Mouse (Mus musculus) lung, postnatal 0 days (tissue): ENCODE results near the gene Kcnk10. TPM values are rescaled to one million over a fixed set of nuclear protein-coding genes. Genes with fewer than 3 reads are reported as not detected.

Experiments
- ATAC-seq: fragments of 200-750 bp; cut with Nextera tagmentation; 2 replicates; pipeline ENCODE4 v1.8.0; 2017; ENCODE audit warnings: moderate library complexity
- DNase-seq: peaks from one replicate; pipeline ENCODE4 v3.0.0-alpha.2; 2016; ENCODE audit warnings: low spot score
- H3K27ac ChIP-seq: fragments of 300-500 bp; sonication (generic); 2 replicates; pipeline ENCODE4 v1.5.1; 2014; ENCODE audit warnings: antibody characterized with exemption, mild to moderate bottlenecking, low read length, mixed read lengths
- H3K27me3 ChIP-seq: fragments of 300-500 bp; sonication (generic); replicated peaks from 2 replicates; pipeline ENCODE4 v1.6.1; 2014; ENCODE audit warnings: low read length, mixed read lengths; ENCODE audit not compliant: insufficient read depth
- H3K36me3 ChIP-seq: fragments of 300-500 bp; sonication (generic); 2 replicates; pipeline ENCODE4 v1.6.1; 2014; ENCODE audit warnings: low read length, mixed read lengths; ENCODE audit not compliant: insufficient read depth
- H3K4me1 ChIP-seq: fragments of 300-500 bp; sonication (generic); 2 replicates; pipeline ENCODE4 v1.6.1; 2014; ENCODE audit warnings: antibody characterized with exemption, low read depth, low read length, mixed read lengths; ENCODE audit not compliant: insufficient read depth
- H3K4me2 ChIP-seq: fragments of 300-500 bp; sonication (generic); replicated peaks from 2 replicates; pipeline ENCODE4 v1.6.1; 2014; ENCODE audit warnings: low read depth, mild to moderate bottlenecking, low read length, moderate library complexity, mixed read lengths
- H3K4me3 ChIP-seq: fragments of 300-500 bp; sonication (generic); 2 replicates; pipeline ENCODE4 v1.5.1; 2014; ENCODE audit warnings: low read depth, low read length
- H3K9ac ChIP-seq: fragments of 300-500 bp; sonication (generic); replicated peaks from 2 replicates; pipeline ENCODE4 v1.6.1; 2014; ENCODE audit warnings: low read depth, mild to moderate bottlenecking
- H3K9me3 ChIP-seq: fragments of 300-500 bp; sonication (generic); 2 replicates; pipeline ENCODE4 v1.6.1; 2016; ENCODE audit warnings: low read length, mixed read lengths
- CTCF ChIP-seq: IDR thresholded peaks from 2 replicates; pipeline ENCODE4 v1.5.1; 2016; ENCODE audit warnings: antibody characterized with exemption, mild to moderate bottlenecking
- EP300 ChIP-seq: IDR thresholded peaks from 2 replicates; pipeline ENCODE4 v1.6.1; 2016; ENCODE audit warnings: antibody characterized with exemption, mild to moderate bottlenecking, control low read depth
- WGBS: fragments of 180-500 bp; shearing (Covaris S2); extraction: QIAGEN DNeasy Blood & Tissue Kit; methylation state at CpG from one replicate; pipeline ENCODE4 v1.1.7; 2014; 5-methylcytosine and 5-hydroxymethylcytosine counted together
- polyA plus RNA-seq: library from polyadenylated mRNA; unstranded; fragments of >200 nt; fragmentation: Nextera tagmentation; extraction: Ambion mirVana; gene quantifications from 2 replicates; pipeline ENCODE4 v1.2.1, GENCODE M21; 2015

Kcnk10 gene
- polyA plus RNA-seq, 1 experiment from 2014 or later = 0.06 TPM

- Histone ChIP-seq H3K4me3 (no peak overlapping the region), H3K36me3 (no peaks in the 10 kb centered on the region), H3K4me2 (no peak overlapping the region), H3K9me3 (no peaks in the 10 kb centered on the region), H3K27ac (no peak overlapping the region), H3K4me1 (no peaks in the 10 kb centered on the region), H3K9ac (no peak overlapping the region), H3K27me3 (no peaks in the 10 kb centered on the region)
- TF ChIP-seq CTCF = no peak
- TF ChIP-seq EP300 = no peak
- no peak for ATAC-seq
- 73% methylated on average over 4 of the region's 4 CpGs for WGBS
- DNase-seq = no peak
Measured at GRCm38 (mm10) chr12:98545251-98545560, 32.9 kb downstream of the Kcnk10 start.

- Histone ChIP-seq H3K27ac (no peak overlapping the region), H3K4me2 (no peak overlapping the region), H3K9ac (no peak overlapping the region), H3K9me3 (no peaks in the 10 kb centered on the region), H3K36me3 (no peaks in the 10 kb centered on the region), H3K4me3 (no peak overlapping the region), H3K27me3 (no peaks in the 10 kb centered on the region), H3K4me1 (no peaks in the 10 kb centered on the region)
- no peak for DNase-seq
- WGBS = 81% methylated on average over 9 of the region's 9 CpGs
- ATAC-seq = no peak
- no peak for TF ChIP-seq CTCF
- no peak for TF ChIP-seq EP300
Measured at GRCm38 (mm10) chr12:98544545-98545250, 33.4 kb downstream of the Kcnk10 start.

- Histone ChIP-seq H3K4me2 (no peak overlapping the region), H3K9ac (no peak overlapping the region), H3K36me3 (no peaks in the 10 kb centered on the region), H3K9me3 (no peaks in the 10 kb centered on the region), H3K27me3 (no peaks in the 10 kb centered on the region), H3K4me1 (no peaks in the 10 kb centered on the region), H3K27ac (no peak overlapping the region), H3K4me3 (no peak overlapping the region)
- no peak for TF ChIP-seq CTCF
- peak; percentile 75; the same call in 1 of the 2 replicates for TF ChIP-seq EP300
- DNase-seq (peak; percentile 67), ATAC-seq (peak; percentile 90)
- 67% methylated on average over 5 of the region's 5 CpGs for WGBS
Measured at GRCm38 (mm10) chr12:98536760-98537159, 41.4 kb downstream of the Kcnk10 start.

- 54% methylated on average over 6 of the region's 6 CpGs for WGBS
- Histone ChIP-seq H3K9ac (no peak overlapping the region), H3K36me3 (no peaks in the 10 kb centered on the region), H3K27ac (no peak overlapping the region), H3K27me3 (no peaks in the 10 kb centered on the region), H3K4me2 (no peak overlapping the region), H3K4me3 (no peak overlapping the region), H3K9me3 (no peaks in the 10 kb centered on the region), H3K4me1 (no peaks in the 10 kb centered on the region)
- ATAC-seq (no peak), DNase-seq (peak; percentile 17)
- TF ChIP-seq CTCF (no peak), EP300 (no peak)
Measured at GRCm38 (mm10) chr12:98536036-98536435, 42.1 kb downstream of the Kcnk10 start.

DNA sequence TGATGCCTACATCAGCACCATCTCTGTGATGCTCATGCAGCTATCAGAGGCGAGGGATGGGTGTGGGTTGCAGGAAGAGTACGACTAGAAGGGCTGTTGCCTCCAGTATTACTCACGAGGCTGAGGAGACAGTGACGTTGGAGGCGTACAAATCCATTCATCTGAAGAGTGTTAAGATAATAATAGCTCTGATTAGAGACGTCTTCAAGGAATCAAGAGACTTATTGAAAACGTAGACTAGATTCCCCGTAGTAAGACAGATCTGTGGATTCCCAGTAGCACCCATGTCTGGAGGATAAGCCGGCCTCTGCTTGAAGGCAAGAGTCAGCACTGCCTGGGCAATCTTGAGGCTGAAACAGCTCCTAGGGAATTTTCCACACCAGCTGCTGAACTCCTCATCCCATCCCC, 42.6 kb downstream of the Kcnk10 start:
- Histone ChIP-seq H3K27me3 (no peaks in the 10 kb centered on the region), H3K4me3 (no peak overlapping the region), H3K9me3 (no peaks in the 10 kb centered on the region), H3K9ac (no peak overlapping the region), H3K4me1 (no peaks in the 10 kb centered on the region), H3K27ac (no peak overlapping the region), H3K36me3 (no peaks in the 10 kb centered on the region), H3K4me2 (no peak overlapping the region)
- WGBS = 61% methylated on average over 9 of the region's 9 CpGs
- no peak for TF ChIP-seq CTCF
- no peak for TF ChIP-seq EP300
- ATAC-seq (no peak), DNase-seq (no peak)

DNA sequence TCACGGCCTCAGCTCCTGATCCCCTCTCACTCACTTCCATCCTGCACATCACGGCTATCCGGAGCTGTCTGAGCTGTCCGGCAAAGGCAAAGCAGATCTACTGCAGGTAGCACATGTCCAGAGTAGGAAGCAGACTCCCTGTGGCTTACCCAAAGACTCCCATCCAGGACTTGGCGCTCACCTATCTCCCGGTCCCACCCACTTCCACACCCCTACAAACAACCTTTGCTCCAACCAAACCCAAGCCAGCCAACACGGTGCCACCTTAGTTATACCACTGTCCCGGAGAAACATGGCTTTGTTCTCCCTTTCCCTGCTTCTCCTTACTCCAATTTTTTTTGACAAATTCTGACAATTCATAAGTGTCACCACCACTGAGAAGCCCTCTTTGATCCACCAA, 49.5 kb downstream of the Kcnk10 start:
- Histone ChIP-seq H3K27me3 (no peaks in the 10 kb centered on the region), H3K4me2 (no peak overlapping the region), H3K27ac (no peak overlapping the region), H3K36me3 (no peaks in the 10 kb centered on the region), H3K4me3 (no peak overlapping the region), H3K4me1 (no peaks in the 10 kb centered on the region), H3K9ac (no peak overlapping the region), H3K9me3 (no peaks in the 10 kb centered on the region)
- ATAC-seq (no peak), DNase-seq (no peak)
- TF ChIP-seq EP300 (no peak), CTCF (no peak)
- WGBS = 92% methylated on average over 8 of the region's 8 CpGs

GRCm38 (mm10) chr12:98525361-98525760, 52.7 kb downstream of the Kcnk10 start:
- no peak overlapping the region for H3K4me2 ChIP-seq
- no peak overlapping the region for H3K9ac ChIP-seq
- H3K4me3 ChIP-seq = no peak overlapping the region
- 81% methylated on average over 8 of the region's 8 CpGs for WGBS
- ATAC-seq (no peak), DNase-seq (no peak)
- H3K4me1 ChIP-seq = no peaks in the 10 kb centered on the region
- no peak for TF ChIP-seq EP300
- no peaks in the 10 kb centered on the region for H3K36me3 ChIP-seq
- H3K27ac ChIP-seq = no peak overlapping the region
- H3K9me3 ChIP-seq = no peaks in the 10 kb centered on the region
- H3K27me3 ChIP-seq = no peaks in the 10 kb centered on the region
